Mouse (Mus musculus): Measurements from ENCODE around the gene Olfr465-ps1.
A peak's percentile ranks its signal among the peaks of the same experiment; 100 is the strongest.

The Olfr465-ps1 gene

GRCm38 (mm10) chr13:65137789-65138188, at the start of gene Olfr465-ps1:
TSS of gene Olfr465-ps1 (plus strand) at chr13:65138089.
- no peak for DNase-seq (ENCODE audit: low read depth, low spot score)

GRCm38 (mm10) chr13:65095923-65096322, 42.0 kb upstream of the Olfr465-ps1 start:
- no peak for DNase-seq (ENCODE audit: low read depth, low spot score)

- DNase-seq (ENCODE audit: low read depth, low spot score): no peak
Observed at GRCm38 (mm10) chr13:65097018-65097417, 40.9 kb upstream of the Olfr465-ps1 start.

GRCm38 (mm10) chr13:65100678-65101077, 37.2 kb upstream of the Olfr465-ps1 start:
- DNase-seq (ENCODE audit: low read depth, low spot score): no peak

GRCm38 (mm10) chr13:65101232-65101631, 36.7 kb upstream of the Olfr465-ps1 start:
- DNase-seq (ENCODE audit: low read depth, low spot score): no peak

- DNase-seq (ENCODE audit: low read depth, low spot score): peak; percentile 76
Observed at GRCm38 (mm10) chr13:65111961-65112360, 25.9 kb upstream of the Olfr465-ps1 start.

GRCm38 (mm10) chr13:65112459-65113110, 25.3 kb upstream of the Olfr465-ps1 start, which contains the start of gene Mfsd14b:
TSS of gene Mfsd14b (minus strand) at chr13:65112975.
- DNase-seq (ENCODE audit: low read depth, low spot score): peak; percentile 91

- no peak for DNase-seq (ENCODE audit: low read depth, low spot score)
Observed at GRCm38 (mm10) chr13:65113239-65113638, 24.6 kb upstream of the Olfr465-ps1 start.

- DNase-seq (ENCODE audit: low read depth, low spot score): no peak
Observed at GRCm38 (mm10) chr13:65120984-65121383, 16.9 kb upstream of the Olfr465-ps1 start.

GRCm38 (mm10) chr13:65122111-65122510, 15.8 kb upstream of the Olfr465-ps1 start:
- DNase-seq (ENCODE audit: low read depth, low spot score): no peak

- peak; percentile 44 for DNase-seq (ENCODE audit: low read depth, low spot score)
Observed at GRCm38 (mm10) chr13:65127063-65127847, 10.6 kb upstream of the Olfr465-ps1 start.

GRCm38 (mm10) chr13:65149940-65150339, 12.1 kb downstream of the Olfr465-ps1 start, which contains the start of gene Olfr466:
TSS of gene Olfr466 (plus strand) at chr13:65150240.
- no peak for DNase-seq (ENCODE audit: low read depth, low spot score)

- DNase-seq (ENCODE audit: low read depth, low spot score): no peak
Observed at GRCm38 (mm10) chr13:65174102-65174501, 36.2 kb downstream of the Olfr465-ps1 start.

GRCm38 (mm10) chr13:65175734-65176471, 38.0 kb downstream of the Olfr465-ps1 start:
- DNase-seq (ENCODE audit: low read depth, low spot score): peak; percentile 26

GRCm38 (mm10) chr13:65176472-65177091, 38.7 kb downstream of the Olfr465-ps1 start:
- DNase-seq (ENCODE audit: low read depth, low spot score): no peak
